Mouse (Mus musculus) neural tube, embryonic 12.5 days (tissue): ENCODE measurements around the gene S100a3. TPM values are rescaled to one million over a fixed set of nuclear protein-coding genes. Genes with fewer than 3 reads are reported as not detected.
A peak's percentile ranks its signal among the peaks of the same experiment; 100 is the strongest.

Source experiments
- ATAC-seq: fragments of 200-750 bp; cut with Nextera tagmentation; 2 replicates; pipeline ENCODE4 v1.8.0; 2017; ENCODE audit warnings: low read depth, mild to moderate bottlenecking, moderate TSS enrichment, moderate library complexity; ENCODE audit not compliant: low FRiP score
- H3K27ac ChIP-seq: fragments of 300-500 bp; sonication (generic); 2 replicates; pipeline ENCODE4 v1.5.1; 2016
- H3K27me3 ChIP-seq: fragments of 300-500 bp; sonication (generic); replicated peaks from 2 replicates; pipeline ENCODE4 v1.6.1; 2016; ENCODE audit warnings: mild to moderate bottlenecking
- H3K36me3 ChIP-seq: fragments of 300-500 bp; sonication (generic); 2 replicates; pipeline ENCODE4 v1.6.1; 2016; ENCODE audit warnings: mild to moderate bottlenecking
- H3K4me1 ChIP-seq: fragments of 300-500 bp; sonication (generic); 2 replicates; pipeline ENCODE4 v1.6.1; 2016
- H3K4me2 ChIP-seq: fragments of 300-500 bp; sonication (generic); replicated peaks from 2 replicates; pipeline ENCODE4 v1.6.1; 2016; ENCODE audit warnings: mild to moderate bottlenecking
- H3K4me3 ChIP-seq: fragments of 300-500 bp; sonication (generic); 2 replicates; pipeline ENCODE4 v1.5.1; 2016
- H3K9ac ChIP-seq: fragments of 300-500 bp; sonication (generic); 2 replicates; pipeline ENCODE4 v1.6.1; 2016; ENCODE audit warnings: mild to moderate bottlenecking
- H3K9me3 ChIP-seq: fragments of 300-500 bp; sonication (generic); 2 replicates; pipeline ENCODE4 v1.6.1; 2016; ENCODE audit warnings: mild to moderate bottlenecking
- WGBS: fragments of 180-500 bp; shearing (Covaris S2); methylation state at CpG from one replicate; pipeline ENCODE4 v1.1.7; 2016; 5-methylcytosine and 5-hydroxymethylcytosine counted together
- polyA plus RNA-seq: library from polyadenylated mRNA; unstranded; fragments of >200 nt; fragmentation: Nextera tagmentation; extraction: Ambion mirVana; gene quantifications from 2 replicates; pipeline ENCODE4 v1.2.1, GENCODE M21; 2016

The S100a3 gene
- polyA plus RNA-seq, 1 experiment from 2014 or later, result not detected

GRCm38 (mm10) chr3:90527291-90527873, 33.0 kb upstream of the S100a3 start:
- Histone ChIP-seq H3K4me3 (no peak overlapping the region), H3K4me1 (no peaks in the 10 kb centered on the region), H3K27ac (no peak overlapping the region), H3K9me3 (no peaks in the 10 kb centered on the region), H3K9ac (no peak overlapping the region), H3K4me2 (no peak overlapping the region), H3K27me3 (no peaks in the 10 kb centered on the region), H3K36me3 (no peaks in the 10 kb centered on the region)
- no peak for ATAC-seq
- WGBS, result 85% methylated on average over 7 of the region's 7 CpGs

GRCm38 (mm10) chr3:90531713-90532112, 28.7 kb upstream of the S100a3 start:
- Histone ChIP-seq H3K9me3 (no peaks in the 10 kb centered on the region), H3K27ac (no peak overlapping the region), H3K27me3 (no peaks in the 10 kb centered on the region), H3K9ac (no peak overlapping the region), H3K4me2 (no peak overlapping the region), H3K4me1 (no peaks in the 10 kb centered on the region), H3K36me3 (no peaks in the 10 kb centered on the region), H3K4me3 (no peak overlapping the region)
- 67% methylated on average over 5 of the region's 5 CpGs for WGBS
- ATAC-seq, result no peak

DNA sequence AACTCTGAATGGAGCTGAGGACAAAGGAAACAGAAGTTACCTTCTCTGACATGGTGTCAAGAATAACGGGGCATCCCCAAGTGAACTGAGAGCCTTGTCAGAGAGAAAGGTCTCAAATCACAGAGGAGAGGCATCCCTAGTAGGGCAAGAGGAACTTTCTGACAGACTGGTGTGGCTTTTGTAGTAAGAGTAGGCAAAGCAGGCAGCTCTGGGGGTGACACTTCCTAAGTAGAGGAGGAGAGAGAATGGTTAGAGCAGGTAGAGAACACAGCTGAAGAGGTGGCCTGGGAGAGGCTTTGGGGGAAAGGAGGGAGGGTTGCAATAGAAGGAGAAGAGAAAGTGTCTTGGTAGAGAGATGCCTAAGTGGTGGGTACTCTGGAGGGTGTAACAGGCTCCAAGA, 24.9 kb upstream of the S100a3 start:
- Histone ChIP-seq H3K4me2 (no peak overlapping the region), H3K27ac (no peak overlapping the region), H3K27me3 (no peaks in the 10 kb centered on the region), H3K9ac (no peak overlapping the region), H3K36me3 (no peaks in the 10 kb centered on the region), H3K4me3 (no peak overlapping the region), H3K4me1 (no peaks in the 10 kb centered on the region; the same call in 1 of the 2 replicates), H3K9me3 (no peaks in the 10 kb centered on the region)
- WGBS, result 68% methylated on average over 1 of the region's 1 CpGs
- no peak for ATAC-seq

DNA sequence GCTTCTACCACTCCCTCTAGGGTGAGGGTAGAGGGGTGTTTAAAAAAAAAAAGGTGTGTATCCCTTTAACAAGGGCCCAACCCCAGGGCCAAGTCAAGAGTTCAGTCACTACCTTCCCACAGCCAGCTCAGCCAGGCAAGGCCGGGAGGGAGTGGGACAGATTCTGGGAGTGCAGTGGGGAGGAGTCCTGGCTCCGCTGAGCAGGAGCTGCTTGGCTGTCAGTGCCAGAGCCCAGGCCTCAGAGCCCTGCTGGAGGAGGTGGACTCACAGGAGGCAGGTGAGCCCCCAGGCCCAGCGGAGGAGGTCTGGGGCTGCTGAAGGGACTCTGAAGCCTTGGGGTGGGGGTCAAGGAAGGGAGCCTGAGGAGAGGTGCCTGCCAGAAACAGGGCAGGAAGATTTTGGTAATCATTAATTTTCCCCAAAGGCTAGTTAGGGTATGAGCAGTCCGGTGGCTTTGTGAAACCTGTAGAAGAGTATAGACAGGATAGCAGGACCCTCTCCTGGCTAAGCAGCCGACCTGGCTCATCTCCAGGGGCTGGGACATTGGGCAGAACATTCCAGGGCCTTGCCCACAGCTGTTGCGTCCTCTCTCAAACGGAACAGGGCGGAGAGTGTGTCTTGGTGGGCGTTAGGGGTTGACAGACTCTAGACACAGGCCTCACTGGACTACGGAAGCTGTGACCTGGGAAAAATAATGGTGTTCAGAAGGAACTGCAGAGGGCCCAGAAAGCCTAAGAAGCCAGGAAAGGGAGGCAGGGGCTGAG, 23.1 kb upstream of the S100a3 start, which contains the start of gene S100a16:
S100a16 (plus strand) TSS at position 114 of the 764 bp plus-strand sequence.
- H3K4me1 ChIP-seq, result peaks cover 3% of the 10 kb centered on the region; the same call in 1 of the 2 replicates
- H3K4me2 ChIP-seq, result no peak within 1 kb of the TSS
- no peak for ATAC-seq
- 51% methylated on average over 10 of the region's 10 CpGs for WGBS
- H3K4me3 ChIP-seq, result no peak within 1 kb of the TSS
- H3K9ac ChIP-seq, result no peak within 1 kb of the TSS
- no peaks in the 10 kb centered on the region for H3K27me3 ChIP-seq
- H3K27ac ChIP-seq, result no peak within 1 kb of the TSS
- no peaks in the 10 kb centered on the region for H3K36me3 ChIP-seq
- no peaks in the 10 kb centered on the region for H3K9me3 ChIP-seq

DNA sequence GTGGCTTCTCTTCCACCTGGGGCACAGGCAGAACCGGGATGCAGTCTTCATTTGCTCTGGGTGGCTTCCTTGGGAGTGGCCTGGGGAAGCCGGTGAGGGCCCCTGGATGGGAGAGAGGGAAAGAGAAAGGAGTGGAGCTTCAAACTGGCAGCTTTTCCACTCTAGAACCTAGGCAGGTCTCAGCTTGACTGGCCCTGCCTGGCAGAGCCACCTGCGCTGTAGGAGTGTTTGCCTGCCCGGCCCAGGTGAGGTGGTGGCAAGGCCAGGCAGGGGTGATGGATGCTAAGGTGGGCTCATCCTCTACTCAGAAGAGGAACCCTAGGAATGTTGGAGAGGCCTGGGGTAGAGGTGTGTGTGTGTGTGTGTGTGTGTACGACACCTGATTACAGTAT, 22.5 kb upstream of the S100a3 start:
- no peak overlapping the region for H3K27ac ChIP-seq
- 85% methylated on average over 5 of the region's 5 CpGs for WGBS
- no peak overlapping the region for H3K9ac ChIP-seq
- no peaks in the 10 kb centered on the region for H3K9me3 ChIP-seq
- H3K27me3 ChIP-seq, result no peaks in the 10 kb centered on the region
- no peak overlapping the region for H3K4me2 ChIP-seq
- H3K36me3 ChIP-seq, result no peaks in the 10 kb centered on the region
- peaks cover 3% of the 10 kb centered on the region; the same call in 1 of the 2 replicates for H3K4me1 ChIP-seq
- ATAC-seq, result no peak
- no peak overlapping the region for H3K4me3 ChIP-seq

DNA sequence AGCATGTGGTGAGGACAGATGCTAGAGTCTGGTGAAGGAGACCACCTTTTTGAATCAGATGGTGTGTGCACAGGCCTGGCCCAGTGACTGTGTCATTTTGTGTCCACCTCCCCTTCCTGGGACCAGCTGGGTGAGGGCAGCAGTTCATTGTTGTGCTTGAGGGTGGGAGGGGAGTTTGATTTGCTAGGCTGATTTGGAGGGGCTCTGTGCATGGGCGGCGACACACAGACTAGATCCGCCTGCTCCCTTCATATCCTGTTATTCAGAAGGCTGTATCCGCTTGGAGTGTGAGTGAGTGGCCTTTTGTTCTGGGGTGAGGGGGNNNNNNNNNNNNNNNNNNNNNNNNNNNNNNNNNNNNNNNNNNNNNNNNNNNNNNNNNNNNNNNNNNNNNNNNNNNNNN, 19.5 kb upstream of the S100a3 start:
- no peaks in the 10 kb centered on the region for H3K36me3 ChIP-seq
- 0 out of 2 replicates have a peak overlapping the region, but pooled peaks have one; percentile 5 for H3K4me2 ChIP-seq
- no peaks in the 10 kb centered on the region for H3K27me3 ChIP-seq
- no peaks in the 10 kb centered on the region for H3K9me3 ChIP-seq
- no peak overlapping the region for H3K27ac ChIP-seq
- peak; percentile 45; the same call in 1 of the 2 replicates for ATAC-seq
- WGBS, result 60% methylated on average over 4 of the region's 4 CpGs
- peak overlapping the region; percentile 10; the same call in 1 of the 2 replicates for H3K9ac ChIP-seq
- H3K4me3 ChIP-seq, result no peak overlapping the region
- H3K4me1 ChIP-seq, result peaks cover 3% of the 10 kb centered on the region; the same call in 1 of the 2 replicates

DNA sequence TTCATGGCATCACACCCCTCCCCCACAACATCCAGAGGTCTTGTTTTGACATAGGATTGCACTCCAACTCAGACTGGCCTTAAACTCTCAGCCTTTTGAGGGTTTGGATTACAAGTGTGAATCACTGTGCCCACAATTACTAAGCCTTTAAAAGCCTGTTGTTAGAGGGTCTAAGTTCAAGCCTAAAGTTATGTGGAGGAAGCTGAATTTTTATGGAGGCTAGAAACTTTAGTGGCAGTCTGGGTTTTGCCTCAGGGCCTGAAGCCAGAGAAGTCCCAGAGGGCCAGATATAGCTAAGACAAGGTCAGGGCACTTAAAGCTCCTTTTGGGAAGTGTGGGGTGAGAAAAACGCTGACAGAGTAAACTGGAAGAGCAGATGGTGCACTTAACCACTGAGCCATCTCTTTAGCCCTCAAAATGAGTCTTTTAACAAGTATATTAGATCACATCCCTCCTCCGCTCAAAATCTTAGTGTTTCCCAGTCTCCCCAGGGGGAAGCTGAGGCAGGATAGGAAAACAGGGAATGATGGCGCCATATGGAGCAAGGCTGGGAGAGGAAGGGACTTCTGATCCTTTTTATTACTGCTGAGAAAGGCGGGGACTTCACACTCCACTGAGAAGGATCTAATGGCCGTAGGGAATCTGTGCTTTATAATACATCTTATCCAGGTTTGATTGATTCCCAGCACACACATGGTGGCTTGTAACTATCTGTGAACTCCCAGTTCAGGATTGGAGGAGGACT, 10.5 kb upstream of the S100a3 start:
- Histone ChIP-seq H3K4me3 (no peak overlapping the region), H3K9ac (no peak overlapping the region), H3K4me2 (no peak overlapping the region), H3K27me3 (no peaks in the 10 kb centered on the region), H3K27ac (no peak overlapping the region), H3K9me3 (no peaks in the 10 kb centered on the region), H3K36me3 (no peaks in the 10 kb centered on the region), H3K4me1 (no peaks in the 10 kb centered on the region)
- WGBS, result 56% methylated on average over 5 of the region's 5 CpGs
- no peak for ATAC-seq

DNA sequence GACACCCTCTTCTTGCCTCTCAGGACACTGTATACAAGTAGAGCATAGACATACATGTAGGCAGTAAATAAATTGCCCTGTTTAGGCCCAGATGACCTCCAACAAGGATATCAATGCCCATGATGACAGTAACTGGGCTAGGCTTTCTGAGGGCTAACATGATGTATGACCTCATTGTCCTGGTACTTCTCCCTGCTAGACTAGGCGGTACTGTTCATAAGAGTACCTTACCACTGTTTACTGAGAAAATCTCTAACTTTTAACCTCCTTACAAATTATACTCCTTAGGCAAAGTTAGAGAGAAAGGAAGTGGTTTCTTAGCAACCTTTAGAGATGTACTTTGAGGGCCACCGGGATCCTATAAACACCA, 10.0 kb upstream of the S100a3 start:
- Histone ChIP-seq H3K36me3 (no peaks in the 10 kb centered on the region), H3K27ac (no peak overlapping the region), H3K4me1 (no peaks in the 10 kb centered on the region), H3K4me2 (no peak overlapping the region), H3K9ac (no peak overlapping the region), H3K27me3 (no peaks in the 10 kb centered on the region), H3K9me3 (no peaks in the 10 kb centered on the region), H3K4me3 (no peak overlapping the region)
- 84% methylated on average over 2 of the region's 2 CpGs for WGBS
- no peak for ATAC-seq

GRCm38 (mm10) chr3:90552231-90552630, 8.1 kb upstream of the S100a3 start:
- Histone ChIP-seq H3K4me2 (no peak overlapping the region), H3K4me1 (no peaks in the 10 kb centered on the region), H3K4me3 (no peak overlapping the region), H3K9me3 (no peaks in the 10 kb centered on the region), H3K9ac (no peak overlapping the region), H3K27me3 (no peaks in the 10 kb centered on the region), H3K27ac (no peak overlapping the region), H3K36me3 (no peaks in the 10 kb centered on the region)
- 89% methylated on average over 2 of the region's 2 CpGs for WGBS
- ATAC-seq, result no peak

DNA sequence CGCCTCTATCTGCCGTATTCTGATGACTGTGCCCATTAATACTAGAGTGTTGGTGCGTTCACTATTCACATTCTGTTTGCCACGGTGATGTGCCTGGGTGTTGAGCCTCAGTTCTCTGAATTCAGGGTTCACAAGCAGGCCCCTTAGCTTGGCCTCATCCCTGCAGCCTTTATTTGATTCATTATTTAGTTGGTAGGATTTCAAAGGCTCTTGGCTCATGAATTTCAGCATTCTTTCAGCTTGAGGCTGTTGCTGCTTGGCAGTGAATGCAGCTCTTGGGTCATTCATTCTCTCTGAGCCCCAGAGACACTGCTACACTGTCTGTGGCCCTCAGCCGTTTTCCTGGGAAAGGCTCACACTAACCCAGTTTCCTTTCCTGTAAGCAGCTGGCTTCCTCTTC, 4.4 kb upstream of the S100a3 start:
- Histone ChIP-seq H3K27me3 (no peaks in the 10 kb centered on the region), H3K4me3 (no peak overlapping the region), H3K4me1 (no peaks in the 10 kb centered on the region), H3K27ac (no peak overlapping the region), H3K36me3 (no peaks in the 10 kb centered on the region), H3K9me3 (no peaks in the 10 kb centered on the region), H3K9ac (no peak overlapping the region), H3K4me2 (no peak overlapping the region)
- peak; percentile 76 for ATAC-seq
- 42% methylated on average over 5 of the region's 5 CpGs for WGBS

- no peak for ATAC-seq
- Histone ChIP-seq H3K9ac (no peak overlapping the region), H3K4me3 (no peak overlapping the region), H3K9me3 (no peaks in the 10 kb centered on the region), H3K4me2 (no peak overlapping the region), H3K27me3 (no peaks in the 10 kb centered on the region), H3K36me3 (no peaks in the 10 kb centered on the region), H3K4me1 (no peaks in the 10 kb centered on the region), H3K27ac (no peak overlapping the region)
- 90% methylated on average over 5 of the region's 5 CpGs for WGBS
Observed at GRCm38 (mm10) chr3:90574691-90575090, 14.3 kb downstream of the S100a3 start.

DNA sequence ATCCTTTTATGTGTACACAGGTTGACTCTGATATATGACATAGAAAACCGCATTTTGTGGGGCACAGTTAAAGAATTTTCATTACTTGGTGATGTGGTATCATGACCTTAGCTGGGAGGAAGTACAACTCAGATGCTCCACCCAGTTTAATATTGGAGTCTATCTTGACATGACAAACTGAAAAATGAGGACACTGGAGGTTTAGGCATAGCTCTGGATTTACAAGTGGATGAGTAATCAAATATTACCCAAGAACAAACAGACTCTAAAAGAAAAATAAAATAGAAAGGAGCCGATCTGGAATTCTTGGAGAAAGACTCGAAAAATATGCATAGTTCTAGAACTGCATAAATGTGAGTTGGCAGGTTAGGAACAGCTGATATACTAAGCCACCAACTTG, 14.9 kb downstream of the S100a3 start:
- no peak for ATAC-seq
- 83% methylated on average over 3 of the region's 3 CpGs for WGBS
- no peak overlapping the region for H3K4me2 ChIP-seq
- no peaks in the 10 kb centered on the region for H3K36me3 ChIP-seq
- H3K27ac ChIP-seq, result no peak overlapping the region
- no peaks in the 10 kb centered on the region for H3K9me3 ChIP-seq
- no peak overlapping the region for H3K4me3 ChIP-seq
- H3K4me1 ChIP-seq, result no peaks in the 10 kb centered on the region
- H3K9ac ChIP-seq, result no peak overlapping the region
- no peaks in the 10 kb centered on the region for H3K27me3 ChIP-seq
